Mouse (Mus musculus) cerebellum, adult 8-10 months (tissue): Measurements from ENCODE around the gene Gtf2h4.
A peak's percentile ranks its signal among the peaks of the same experiment; 100 is the strongest.

Experiments
- DNase-seq: peaks from one replicate; pipeline ENCODE4 v3.0.0; 2022

Gene Gtf2h4

GRCm38 (mm10) chr17:35635699-35636111 lies 37.8 kb downstream of the Gtf2h4 start:
- DNase-seq: peak; percentile 80

- DNase-seq: no peak
These were observed 38.3 kb downstream of the Gtf2h4 start for GRCm38 (mm10) chr17:35635202-35635601.

GRCm38 (mm10) chr17:35633992-35634391 lies 39.5 kb downstream of the Gtf2h4 start:
- no peak for DNase-seq

GRCm38 (mm10) chr17:35626537-35626936 lies 47.0 kb downstream of the Gtf2h4 start, which contains the start of gene Gm9573:
Gene Gm9573, minus strand, starts transcription at chr17:35626637.
- no peak for DNase-seq
